Mouse (Mus musculus) ES-E14 (cell line): ENCODE data around the gene Zyg11b. TPM values are rescaled to one million over a fixed set of nuclear protein-coding genes. Genes with fewer than 3 reads are reported as not detected.
A peak's percentile ranks its signal among the peaks of the same experiment; 100 is the strongest.

Experiments used
- DNase-seq: peaks from one replicate; pipeline ENCODE4 v3.0.0-alpha.2; 2013; ENCODE audit warnings: low read depth, low spot score
- H3K27ac ChIP-seq: 2 replicates; pipeline ENCODE4 v1.5.1; 2012; ENCODE audit warnings: low read depth, mild to moderate bottlenecking, low read length, moderate library complexity, mixed read lengths; ENCODE audit not compliant: poor library complexity, insufficient read depth, severe bottlenecking
- H3K36me3 ChIP-seq: 2 replicates; pipeline ENCODE4 v1.6.1; 2012; ENCODE audit warnings: mild to moderate bottlenecking, low read length, moderate library complexity, mixed read lengths; ENCODE audit not compliant: control insufficient read depth, poor library complexity, insufficient read depth, severe bottlenecking
- H3K4me1 ChIP-seq, 2 experiments: fragments of 150-350 bp in 1 of 2; sonication (generic) in 1 of 2; 2 replicates each; pipeline ENCODE4 v1.6.1; 2012; ENCODE audit warnings: low read length in 2 of 2, mild to moderate bottlenecking in 1 of 2, mixed read lengths in 1 of 2; ENCODE audit not compliant: control insufficient read depth in 2 of 2, insufficient read depth in 2 of 2, poor library complexity in 1 of 2
- H3K4me3 ChIP-seq, 2 experiments: fragments of 150-350 bp in 1 of 2; sonication (generic) in 1 of 2; 2 replicates each; pipeline ENCODE4 v1.5.1; 2012; ENCODE audit warnings: low read length in 2 of 2, low read depth in 1 of 2, mild to moderate bottlenecking in 1 of 2, mixed read lengths in 1 of 2; ENCODE audit not compliant: insufficient read depth in 1 of 2, poor library complexity in 1 of 2, severe bottlenecking in 1 of 2
- H3K9ac ChIP-seq: 2 replicates; pipeline ENCODE4 v1.6.1; 2012; ENCODE audit warnings: low read depth, mild to moderate bottlenecking, low read length, mixed read lengths; ENCODE audit not compliant: poor library complexity, insufficient read depth, severe bottlenecking
- H3K9me3 ChIP-seq: fragments of 150-350 bp; sonication (generic); 2 replicates; pipeline ENCODE4 v1.6.1; 2012; ENCODE audit warnings: low read depth, mild to moderate bottlenecking, low read length; ENCODE audit not compliant: control insufficient read depth, insufficient read depth
- CHD2 ChIP-seq: IDR thresholded peaks from 2 replicates; pipeline ENCODE4 v1.6.1; 2014; ENCODE audit warnings: mild to moderate bottlenecking, low read depth, low read length, inconsistent platforms
- HCFC1 ChIP-seq: IDR thresholded peaks from 2 replicates; pipeline ENCODE4 v1.6.1; 2012; ENCODE audit warnings: low read length, inconsistent platforms, borderline replicate concordance; ENCODE audit not compliant: insufficient read depth
- MAFK ChIP-seq: IDR thresholded peaks from 2 replicates; pipeline ENCODE4 v1.6.1; 2014; ENCODE audit warnings: mild to moderate bottlenecking, low read depth, low read length, inconsistent platforms; ENCODE audit not compliant: insufficient read depth
- ZC3H11A ChIP-seq: IDR thresholded peaks from 2 replicates; pipeline ENCODE4 v1.6.1; 2012; ENCODE audit warnings: low read depth, mild to moderate bottlenecking, inconsistent platforms, low read length, borderline replicate concordance
- ZNF384 ChIP-seq: IDR thresholded peaks from 2 replicates; pipeline ENCODE4 v1.6.1; 2012; ENCODE audit warnings: low read depth, low read length, inconsistent platforms
- in situ Hi-C, 2 experiments: fragments of 600-800 bp; cut with MboI; formaldehyde crosslinking; loops; one replicate each; pipeline ENCODE4 v1.15.1; 2025; ENCODE audit warnings: low sequenced_read_pairs in 2 of 2, inconsistent platforms in 1 of 2; ENCODE audit not compliant: unreplicated experiment in 2 of 2
- total RNA-seq: library from RNA; depleted of rRNA; stranded (reverse); fragments of 300-350 nt; gene quantifications from 2 replicates; pipeline ENCODE4 v1.2.3, GENCODE M21; 2012

Gene Zyg11b
- total RNA-seq, 1 experiment = 13.3 TPM

- Histone ChIP-seq H3K4me1 (peaks cover 7 to 11% of the 10 kb centered on the region in 2 experiments; a peak in 3 of 4 replicates), H3K36me3 (no peaks in the 10 kb centered on the region), H3K9me3 (no peaks in the 10 kb centered on the region), H3K9ac (no peak overlapping the region), H3K27ac (no peak overlapping the region; the same call in 1 of the 2 replicates), H3K4me3 (no peak overlapping the region)
- in situ Hi-C loops = no loop called here
- TF ChIP-seq CHD2 (no peak), ZC3H11A (no peak), ZNF384 (no peak), HCFC1 (no peak), MAFK (no peak)
- DNase-seq = no peak
Measured at GRCm38 (mm10) chr4:108320627-108321380, 19.9 kb upstream of the Zyg11b start.

GRCm38 (mm10) chr4:108319747-108320146, 18.9 kb upstream of the Zyg11b start:
- no peak overlapping the region for H3K9ac ChIP-seq
- H3K27ac ChIP-seq = no peak overlapping the region; the same call in 1 of the 2 replicates
- no peaks in the 10 kb centered on the region for H3K9me3 ChIP-seq
- peak; percentile 35 for DNase-seq
- TF ChIP-seq MAFK = no peak
- 0 out of 2 replicates have a peak, but pooled peaks have one; percentile 25 for TF ChIP-seq ZC3H11A
- no peak for TF ChIP-seq CHD2
- TF ChIP-seq HCFC1 = no peak
- no peak for TF ChIP-seq ZNF384
- H3K4me3 ChIP-seq = no peak overlapping the region
- in situ Hi-C loops = no loop called here
- no peaks in the 10 kb centered on the region for H3K36me3 ChIP-seq
- peaks cover 7 to 11% of the 10 kb centered on the region in 2 experiments; a peak in 3 of 4 replicates for H3K4me1 ChIP-seq

DNA sequence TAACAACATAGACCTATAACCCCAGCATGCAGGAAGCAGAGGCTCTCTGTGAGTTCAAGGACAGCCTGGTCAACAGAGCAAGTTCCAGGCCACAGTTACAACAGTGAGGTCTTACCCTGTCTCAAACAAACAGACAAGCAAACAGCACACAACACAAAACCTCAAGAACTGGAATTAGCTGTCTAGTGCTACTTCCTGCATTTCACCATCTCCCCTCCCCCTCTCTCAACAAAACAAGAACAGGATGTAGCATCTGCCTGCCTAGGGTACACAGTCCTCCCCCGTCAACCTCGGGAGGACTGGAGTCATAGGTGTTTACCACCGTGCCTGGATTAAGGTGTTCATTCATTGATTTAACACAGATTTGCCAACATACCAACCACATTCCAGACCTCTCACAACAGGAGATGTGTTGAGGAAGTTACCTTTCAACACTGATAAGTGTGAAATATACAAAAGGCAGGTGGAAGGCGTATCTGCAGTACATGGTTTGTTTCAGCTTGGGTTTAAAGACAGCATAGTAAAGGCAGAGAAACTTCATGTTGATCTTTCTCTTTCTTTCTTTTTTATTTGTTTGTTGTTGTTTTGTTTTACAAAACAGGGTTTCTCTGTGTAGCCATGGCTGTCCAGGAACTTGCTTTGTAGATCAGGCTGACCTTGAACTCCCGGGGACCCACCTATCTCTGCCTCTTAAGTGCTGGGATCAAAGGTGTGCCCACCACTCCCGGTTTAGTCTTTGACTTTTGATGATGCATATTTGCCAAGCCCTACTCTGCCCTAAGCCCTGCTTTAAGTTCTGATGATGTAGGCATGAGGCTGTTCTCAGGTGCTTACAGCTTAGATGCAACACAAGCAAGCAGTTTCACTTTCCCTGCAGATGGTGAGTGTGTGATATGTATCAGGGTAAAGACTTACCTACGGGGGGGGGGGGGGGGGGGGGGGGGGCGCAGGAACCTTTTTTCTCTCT, 18.0 kb upstream of the Zyg11b start:
- H3K4me1 ChIP-seq = peaks cover 7 to 11% of the 10 kb centered on the region in 2 experiments; a peak in 3 of 4 replicates
- in situ Hi-C loops = no loop called here
- peak overlapping the region; percentile 19; the same call in 1 of the 2 replicates for H3K27ac ChIP-seq
- peak; percentile 50 for DNase-seq
- TF ChIP-seq CHD2 (0 out of 2 replicates have a peak, but pooled peaks have one; percentile 38), ZNF384 (no peak)
- H3K9me3 ChIP-seq = no peaks in the 10 kb centered on the region
- H3K9ac ChIP-seq = no peak overlapping the region
- H3K4me3 ChIP-seq = no peak overlapping the region
- no peaks in the 10 kb centered on the region for H3K36me3 ChIP-seq

GRCm38 (mm10) chr4:108317656-108318605, 17.0 kb upstream of the Zyg11b start:
- H3K4me3 ChIP-seq = no peak overlapping the region
- TF ChIP-seq CHD2 (no peak), HCFC1 (no peak), ZC3H11A (no peak), ZNF384 (no peak), MAFK (no peak)
- H3K36me3 ChIP-seq = no peaks in the 10 kb centered on the region
- no peaks in the 10 kb centered on the region for H3K9me3 ChIP-seq
- in situ Hi-C loops = no loop called here
- no peak for DNase-seq
- peak overlapping the region; percentile 3; the same call in 1 of the 2 replicates for H3K27ac ChIP-seq
- peaks cover 7 to 11% of the 10 kb centered on the region in 2 experiments; a peak in 3 of 4 replicates for H3K4me1 ChIP-seq
- H3K9ac ChIP-seq = no peak overlapping the region
